Mouse (Mus musculus): ENCODE measurements at regions not wholly inside any gene's neighbourhood (a gene's known extent, or its start where the extent isn't known, plus 50 kb on each side); places are given as distances from the start of the nearest gene placed in this dataset.

- no peak for DNase-seq (ENCODE audit: low spot score)
Observed at GRCm38 (mm10) chr12:107539683-107540082, 51.3 kb downstream of the 3110018I06Rik start.

- no peak for DNase-seq (ENCODE audit: low spot score)
Observed at GRCm38 (mm10) chr12:107541196-107541595, 52.8 kb downstream of the 3110018I06Rik start.

GRCm38 (mm10) chr12:107547194-107547885, 58.9 kb downstream of the 3110018I06Rik start:
- no peak for DNase-seq (ENCODE audit: low spot score)

- DNase-seq (ENCODE audit: low spot score) = no peak
Observed at GRCm38 (mm10) chr12:107547886-107548448, 59.5 kb downstream of the 3110018I06Rik start.

GRCm38 (mm10) chr12:107549452-107550296, 61.2 kb downstream of the 3110018I06Rik start:
- DNase-seq (ENCODE audit: low spot score) = no peak

GRCm38 (mm10) chr12:107559191-107559590, 70.8 kb downstream of the 3110018I06Rik start:
- DNase-seq (ENCODE audit: low spot score) = no peak

- no peak for DNase-seq (ENCODE audit: low spot score)
Observed at GRCm38 (mm10) chr12:107560100-107560499, 71.7 kb downstream of the 3110018I06Rik start.

GRCm38 (mm10) chr12:107572586-107572985, 84.2 kb downstream of the 3110018I06Rik start:
- DNase-seq (ENCODE audit: low spot score) = no peak

- peak; percentile 28 for DNase-seq (ENCODE audit: low spot score)
Observed at GRCm38 (mm10) chr12:107579508-107579907, 91.1 kb downstream of the 3110018I06Rik start.

- DNase-seq (ENCODE audit: low spot score) = peak; percentile 9
Observed at GRCm38 (mm10) chr12:107583151-107583720, 94.8 kb downstream of the 3110018I06Rik start.

GRCm38 (mm10) chr12:107585696-107586225, 97.3 kb downstream of the 3110018I06Rik start:
- no peak for DNase-seq (ENCODE audit: low spot score)

- no peak for DNase-seq (ENCODE audit: low spot score)
Observed at GRCm38 (mm10) chr12:107596236-107596635, 107.8 kb downstream of the 3110018I06Rik start.

- no peak for DNase-seq (ENCODE audit: low spot score)
Observed at GRCm38 (mm10) chr12:107600576-107600975, 112.1 kb downstream of the 3110018I06Rik start.

- DNase-seq (ENCODE audit: low spot score) = no peak
Observed at GRCm38 (mm10) chr12:107608966-107609365, 120.5 kb downstream of the 3110018I06Rik start.

GRCm38 (mm10) chr12:107609986-107610385, 121.6 kb downstream of the 3110018I06Rik start:
- no peak for DNase-seq (ENCODE audit: low spot score)

GRCm38 (mm10) chr12:107617212-107617994, 129.0 kb downstream of the 3110018I06Rik start:
- DNase-seq (ENCODE audit: low spot score) = no peak

- DNase-seq (ENCODE audit: low spot score) = no peak
Observed at GRCm38 (mm10) chr12:107624446-107624845, 136.0 kb downstream of the 3110018I06Rik start.

GRCm38 (mm10) chr12:107648008-107648407, 159.6 kb downstream of the 3110018I06Rik start:
- DNase-seq (ENCODE audit: low spot score) = no peak

- no peak for DNase-seq (ENCODE audit: low spot score)
Observed at GRCm38 (mm10) chr12:107652126-107652728, 163.8 kb downstream of the 3110018I06Rik start.

GRCm38 (mm10) chr12:107653131-107653530, 164.7 kb downstream of the 3110018I06Rik start:
- DNase-seq (ENCODE audit: low spot score) = peak; percentile 50

- DNase-seq (ENCODE audit: low spot score) = no peak
Observed at GRCm38 (mm10) chr12:107656846-107657245, 168.4 kb downstream of the 3110018I06Rik start.
